Mouse (Mus musculus): ENCODE data around the gene Rpl36a-ps1.
"Not testable (repeated sequence)": the region's sequence is repeated elsewhere in the genome, so short reads cannot be mapped to it uniquely, and the experiment has no call there.

Rpl36a-ps1 gene

DNA sequence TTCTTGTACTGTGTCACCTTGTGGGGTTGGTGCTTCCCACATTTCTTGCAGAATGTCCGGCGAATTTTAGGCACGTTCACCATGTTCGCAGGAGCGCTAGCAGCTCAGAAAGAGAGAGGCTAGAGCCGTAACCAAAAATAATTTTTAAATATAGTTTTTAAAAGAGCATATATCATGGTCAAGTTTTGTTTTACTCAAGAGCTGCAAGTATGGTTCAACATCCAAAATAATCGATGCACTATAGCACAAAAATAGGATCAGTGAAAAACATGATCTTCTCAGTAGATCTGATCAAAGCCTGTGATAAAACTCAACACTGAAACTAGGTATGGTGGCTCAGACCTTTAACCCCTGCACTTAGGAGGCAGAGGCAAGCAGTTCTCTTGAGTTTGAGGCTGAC is at the start of gene Rpl36a-ps1:
Rpl36a-ps1 (minus strand) TSS at position 101 of the 400 bp plus-strand sequence.
- in situ Hi-C loops (cut with MboI; ENCODE audit: unreplicated experiment in 2 of 2) = no loop called here

DNA sequence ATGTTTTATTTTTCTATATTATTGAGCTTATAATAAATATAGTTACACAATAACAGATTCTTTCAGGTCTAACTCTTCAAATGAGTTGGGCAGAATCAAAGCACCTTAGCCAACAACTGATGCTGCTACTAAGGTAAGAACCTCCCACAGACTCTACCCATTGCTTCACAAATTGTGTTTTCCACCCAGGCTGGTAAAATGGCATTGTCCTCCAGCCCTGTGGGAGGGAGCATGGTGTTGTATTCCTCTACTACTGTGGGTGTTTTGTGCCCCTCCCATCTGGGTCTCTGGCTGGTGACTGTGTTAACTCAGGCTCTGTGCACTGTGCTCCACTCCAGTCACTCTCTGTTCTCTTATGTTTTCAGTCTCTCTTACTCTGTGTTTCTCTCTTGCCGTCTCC is 49.4 kb upstream of the Rpl36a-ps1 start:
- in situ Hi-C loops (cut with MboI; ENCODE audit: unreplicated experiment in 2 of 2) = no loop called here

DNA sequence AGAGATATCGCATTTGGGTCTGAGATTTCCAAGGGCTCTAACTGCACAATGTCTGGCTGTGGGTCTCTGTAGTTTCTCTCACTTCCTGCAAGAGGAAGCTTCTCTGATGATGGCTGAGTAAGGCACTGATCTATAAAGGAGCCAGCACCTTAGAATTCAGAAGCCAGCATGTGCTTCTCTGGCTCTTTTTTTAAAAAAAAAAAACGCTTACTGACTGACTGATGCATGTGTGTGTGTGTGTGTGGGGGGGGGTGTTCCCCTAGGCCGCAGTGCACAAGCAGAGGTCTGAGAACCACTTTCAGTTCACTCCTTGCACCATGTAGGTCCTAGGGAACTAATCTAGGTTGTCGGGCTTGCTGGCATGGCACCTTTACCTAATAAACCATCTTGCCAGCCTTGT is 47.3 kb upstream of the Rpl36a-ps1 start:
- in situ Hi-C loops (cut with MboI; ENCODE audit: unreplicated experiment in 2 of 2) = no loop called here

DNA sequence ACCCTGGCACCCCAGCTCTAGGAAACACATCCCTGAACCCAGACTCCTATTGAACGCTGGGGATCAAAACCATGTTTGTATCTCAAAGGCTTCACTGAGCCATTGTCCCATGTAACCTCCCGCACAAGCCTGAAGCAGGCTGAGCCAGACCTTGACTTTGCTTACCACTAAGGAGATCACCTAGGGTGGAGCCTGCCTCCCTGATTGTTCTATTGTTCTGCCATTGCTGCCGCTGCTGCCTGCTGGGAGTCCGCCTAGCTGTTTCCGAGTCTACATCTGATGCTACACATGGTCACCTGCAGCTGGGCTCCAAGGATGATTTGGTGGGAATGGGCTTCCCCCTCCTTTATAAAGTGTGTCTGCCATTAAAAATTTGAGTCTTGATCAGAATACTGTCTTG is 45.2 kb upstream of the Rpl36a-ps1 start:
- in situ Hi-C loops (cut with MboI; ENCODE audit: unreplicated experiment in 2 of 2) = not testable (repeated sequence)

- in situ Hi-C loops (cut with MboI; ENCODE audit: unreplicated experiment in 2 of 2) = no loop called here
These were observed 43.6 kb upstream of the Rpl36a-ps1 start for GRCm38 (mm10) chr14:99037703-99038102.

GRCm38 (mm10) chr14:99036039-99036438 is 41.9 kb upstream of the Rpl36a-ps1 start:
- in situ Hi-C loops (cut with MboI; ENCODE audit: unreplicated experiment in 2 of 2) = no loop called here

GRCm38 (mm10) chr14:99034851-99035250 is 40.7 kb upstream of the Rpl36a-ps1 start:
- in situ Hi-C loops (cut with MboI; ENCODE audit: unreplicated experiment in 2 of 2) = not testable (repeated sequence)

- in situ Hi-C loops (cut with MboI; ENCODE audit: unreplicated experiment in 2 of 2) = no loop called here
These were observed 38.5 kb upstream of the Rpl36a-ps1 start for GRCm38 (mm10) chr14:99032596-99032995.

- in situ Hi-C loops (cut with MboI; ENCODE audit: unreplicated experiment in 2 of 2) = no loop called here
These were observed 37.3 kb upstream of the Rpl36a-ps1 start for GRCm38 (mm10) chr14:99031337-99031873.

DNA sequence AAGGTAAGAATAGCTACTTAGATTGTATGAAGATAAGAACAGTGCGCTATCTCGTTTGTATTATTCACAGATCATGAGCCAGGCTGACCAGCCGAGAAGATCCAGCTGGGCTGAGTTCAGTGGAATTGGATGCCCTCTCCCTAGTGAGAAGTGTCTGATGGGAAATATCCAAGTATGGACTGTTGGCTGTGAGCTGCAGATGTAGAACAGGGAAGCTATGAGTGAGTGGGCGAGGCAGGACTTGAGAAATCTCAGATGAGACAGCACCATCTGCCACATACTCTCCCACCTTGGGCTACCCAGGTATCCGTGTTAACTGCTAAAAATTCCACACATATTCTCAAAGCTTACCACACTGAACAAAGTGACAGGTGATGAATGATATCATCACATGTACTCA is 35.9 kb upstream of the Rpl36a-ps1 start:
- in situ Hi-C loops (cut with MboI; ENCODE audit: unreplicated experiment in 2 of 2) = no loop called here

DNA sequence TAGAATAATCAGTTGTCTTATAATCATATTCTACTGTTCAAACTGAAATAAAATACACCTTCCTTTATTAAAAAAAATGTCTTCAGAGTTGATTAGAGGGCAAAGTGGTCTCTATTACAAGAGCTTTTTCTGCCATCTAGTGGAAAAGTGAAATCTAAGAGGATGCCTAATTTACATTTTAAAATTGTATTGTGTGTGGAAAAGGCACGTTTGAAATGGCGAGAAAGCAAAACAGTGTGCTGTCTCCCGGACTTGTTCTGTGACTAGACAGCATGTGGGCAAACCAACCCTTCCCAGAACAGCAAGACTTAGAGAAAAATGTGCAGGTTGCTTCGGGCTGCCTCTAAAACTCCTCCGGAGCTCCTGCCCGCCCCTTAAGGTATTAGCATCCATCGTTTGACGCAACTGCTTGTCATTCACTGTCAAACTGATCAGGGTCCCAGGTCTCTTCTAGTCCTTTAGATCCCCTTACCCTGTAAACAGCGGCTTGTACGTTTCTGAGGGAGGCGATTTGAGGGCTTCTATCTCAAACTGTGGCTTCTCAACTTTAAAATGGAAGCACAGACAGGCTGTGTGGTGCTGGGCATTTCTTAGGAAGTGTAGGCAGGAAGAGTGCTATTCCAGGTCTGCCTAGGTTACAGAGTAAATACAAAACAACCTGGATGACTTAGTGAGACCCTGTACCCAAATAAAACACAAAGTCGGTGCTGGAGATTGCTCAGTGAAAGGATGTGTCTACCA is 28.4 kb upstream of the Rpl36a-ps1 start:
- in situ Hi-C loops (cut with MboI; ENCODE audit: unreplicated experiment in 2 of 2) = loop anchor here in 1 of 2 experiments (25.0 kb wide), 1 partner anchor 1460 kb away; no protein-coding TSS in a partner anchor

DNA sequence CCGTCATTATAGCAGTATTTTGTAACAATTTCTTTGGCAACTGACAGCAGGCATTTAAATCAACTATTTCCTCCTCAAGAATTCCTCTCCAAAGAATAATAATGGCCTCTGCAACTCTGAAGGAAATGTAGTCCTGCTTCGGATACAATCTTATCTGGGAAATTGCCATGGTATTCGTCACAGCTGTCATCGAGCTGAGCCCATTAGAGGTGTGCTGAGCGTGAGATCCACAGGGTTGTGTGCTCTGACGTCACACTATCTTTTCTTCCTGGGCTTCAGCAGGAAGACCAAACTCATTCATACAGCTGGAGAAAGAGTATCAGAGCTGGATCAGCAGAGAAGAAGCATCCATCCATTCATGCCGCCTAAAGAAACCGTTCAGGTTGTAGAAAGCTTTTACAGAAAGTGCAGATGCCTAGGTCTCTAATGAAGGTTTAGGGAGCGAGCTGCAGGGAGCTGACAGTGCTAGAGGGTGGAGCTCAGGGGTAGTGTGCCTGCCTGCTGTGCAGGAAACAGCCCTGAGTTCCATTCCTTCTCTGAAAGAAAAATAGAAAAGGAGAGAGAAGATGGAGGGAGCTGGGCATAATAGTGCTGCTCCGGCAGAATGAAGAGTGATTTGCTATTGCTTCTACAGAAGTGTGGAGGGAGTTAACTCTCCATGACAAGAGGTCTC is 25.2 kb upstream of the Rpl36a-ps1 start:
- in situ Hi-C loops (cut with MboI; ENCODE audit: unreplicated experiment in 2 of 2) = loop anchor here in 1 of 2 experiments (25.0 kb wide), 1 partner anchor 1457 kb away; no protein-coding TSS in a partner anchor

DNA sequence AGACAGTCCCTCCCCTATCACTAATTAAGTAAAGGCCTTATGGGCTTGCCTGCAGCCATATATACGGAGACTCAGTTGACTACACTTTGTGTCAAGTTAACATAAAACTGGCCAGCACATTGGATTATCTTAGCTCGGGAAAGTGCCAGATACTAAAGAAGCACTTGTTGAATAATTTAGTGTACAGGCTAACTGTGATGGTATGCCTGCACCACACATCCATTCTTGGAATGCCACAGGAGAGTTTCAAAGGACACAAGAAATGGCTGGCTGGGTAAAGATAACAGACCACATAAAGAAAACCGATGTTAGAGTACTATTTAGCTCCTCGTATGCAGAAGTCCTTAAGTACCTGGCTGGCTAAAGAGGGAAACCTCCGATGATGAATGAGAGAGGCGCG is 24.6 kb upstream of the Rpl36a-ps1 start:
- in situ Hi-C loops (cut with MboI; ENCODE audit: unreplicated experiment in 2 of 2) = loop anchor here in 1 of 2 experiments (25.0 kb wide), 1 partner anchor 1456 kb away; no protein-coding TSS in a partner anchor

DNA sequence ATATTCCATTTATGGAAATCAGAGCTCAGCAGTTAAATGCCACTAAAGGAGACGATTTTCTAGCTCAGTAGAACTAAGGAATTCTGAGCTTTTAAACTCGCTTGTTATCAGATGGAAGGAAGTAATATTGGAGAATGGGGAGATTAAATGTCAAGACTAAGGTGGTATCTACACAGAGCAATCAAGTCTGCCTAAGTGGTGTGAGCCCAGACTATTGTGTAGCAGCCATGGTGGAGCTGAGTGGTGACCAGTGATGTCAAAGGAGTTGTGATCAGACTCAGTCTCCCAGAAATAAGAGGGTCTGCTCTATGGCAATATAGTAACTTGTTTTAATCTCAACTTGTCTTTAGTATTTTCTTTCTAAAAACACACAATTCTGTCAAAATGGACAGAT is 16.8 kb upstream of the Rpl36a-ps1 start:
- in situ Hi-C loops (cut with MboI; ENCODE audit: unreplicated experiment in 2 of 2) = loop anchor here in 1 of 2 experiments (25.0 kb wide), 1 partner anchor 1449 kb away; no protein-coding TSS in a partner anchor

GRCm38 (mm10) chr14:99010224-99010919 is 16.3 kb upstream of the Rpl36a-ps1 start:
- in situ Hi-C loops (cut with MboI; ENCODE audit: unreplicated experiment in 2 of 2) = loop anchor here in 1 of 2 experiments (25.0 kb wide), 1 partner anchor 1448 kb away; no protein-coding TSS in a partner anchor

DNA sequence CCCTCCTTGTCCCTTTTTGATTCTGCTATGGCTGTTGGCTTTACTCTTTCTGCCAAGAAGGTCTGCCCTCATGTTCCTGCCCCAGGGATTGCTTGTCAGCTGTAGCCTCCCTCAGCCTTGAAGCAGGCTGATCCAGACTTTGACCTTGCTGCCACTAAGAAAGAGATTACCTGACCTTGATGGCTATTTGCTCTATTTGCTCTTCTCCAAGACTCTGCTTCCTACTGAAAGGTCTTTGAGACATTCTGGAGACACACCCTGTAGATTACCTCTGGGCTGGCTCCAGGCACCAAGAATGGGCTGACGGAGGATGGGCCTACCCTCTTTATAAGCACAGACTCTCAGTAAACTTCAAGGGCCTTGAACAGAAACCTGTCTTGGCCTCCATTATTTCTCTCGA is 1.6 kb downstream of the Rpl36a-ps1 start:
- in situ Hi-C loops (cut with MboI; ENCODE audit: unreplicated experiment in 2 of 2) = no loop called here

DNA sequence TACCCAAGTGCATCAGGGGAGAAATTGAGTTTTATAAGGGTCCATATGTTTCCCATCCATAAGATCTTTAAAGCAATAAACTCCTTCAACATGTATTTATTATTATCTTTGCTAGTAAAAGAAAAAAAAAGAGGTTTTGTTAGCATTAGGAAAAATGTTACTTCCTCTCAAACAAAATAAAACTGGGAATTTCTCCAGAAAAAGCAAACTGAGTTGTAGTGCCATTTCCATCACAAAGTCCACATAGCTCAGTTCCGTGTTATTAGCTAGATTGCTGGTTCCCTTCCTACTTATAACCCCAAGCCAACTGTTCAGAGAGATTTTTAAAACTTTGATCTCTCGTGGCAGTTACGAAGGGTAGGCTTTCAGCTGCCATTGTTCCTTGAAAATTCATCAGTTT is 3.5 kb downstream of the Rpl36a-ps1 start:
- in situ Hi-C loops (cut with MboI; ENCODE audit: unreplicated experiment in 2 of 2) = no loop called here

GRCm38 (mm10) chr14:98989818-98990217 is 4.3 kb downstream of the Rpl36a-ps1 start:
- in situ Hi-C loops (cut with MboI; ENCODE audit: unreplicated experiment in 2 of 2) = no loop called here

DNA sequence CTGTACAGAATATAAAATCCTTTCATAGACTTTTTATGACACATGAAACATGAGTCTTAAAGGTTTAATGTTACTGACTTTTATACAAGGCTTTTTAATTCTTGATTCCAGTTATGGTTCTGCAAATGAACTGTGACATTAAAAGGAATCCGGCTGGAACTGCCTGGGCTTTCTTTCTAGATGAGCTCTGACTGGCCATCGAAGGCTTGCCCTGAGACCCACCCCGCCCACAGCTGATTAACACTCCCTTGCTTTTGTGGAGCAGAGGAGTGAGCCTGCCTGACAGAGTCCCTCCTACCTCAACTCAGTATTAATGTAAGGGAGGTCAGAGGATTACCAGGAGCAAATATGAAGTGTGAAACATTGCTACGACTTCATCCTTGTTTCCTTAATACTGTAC is 22.2 kb downstream of the Rpl36a-ps1 start:
- in situ Hi-C loops (cut with MboI; ENCODE audit: unreplicated experiment in 2 of 2) = no loop called here

GRCm38 (mm10) chr14:98958978-98959658 is 35.0 kb downstream of the Rpl36a-ps1 start:
- in situ Hi-C loops (cut with MboI; ENCODE audit: unreplicated experiment in 2 of 2) = no loop called here
